In genomic region chr5:15039984-15040383, GRCm38 (mm10) we compare ENCODE assay signal across 10 mouse cellular contexts. TPM values are rescaled to one million over a fixed set of nuclear protein-coding genes. Genes with fewer than 3 reads are reported as not detected.
A peak's percentile ranks its signal among the peaks of the same experiment; 100 is the strongest.
DNase-seq lines count a peak whose midpoint lies in the region; ATAC-seq lines count a peak whose summit lies in the region.
"Not testable (repeated sequence)": the region's sequence is repeated elsewhere in the genome, so short reads cannot be mapped to it uniquely, and the experiment has no call there.
"Had no signal": no experiment of that assay in that cellular context is flagged by ENCODE, and none has a peak within 500 bp of the region (broad histone marks: within the 10 kb centered on the region; RNA-seq: fewer than 3 reads in every experiment).

No protein-coding gene starts in this region.

- H3K9me3 ChIP-seq in embryonic facial prominence, embryonic 14.5 days (ENCODE audit: control insufficient read depth, low read length); heart, embryonic 11.5 days (replicated peaks; ENCODE audit: control insufficient read depth, low read length); kidney, embryonic 16.5 days (ENCODE audit: low read length); liver, embryonic 13.5 days (replicated peaks): not testable (repeated sequence)
- H3K9me3 ChIP-seq in hindbrain, embryonic 14.5 days (ENCODE audit: control insufficient read depth, low read length), result peaks cover 15% of the 10 kb centered on the region
- peaks cover 27% of the 10 kb centered on the region for H3K9me3 ChIP-seq in midbrain, embryonic 12.5 days
- peaks cover 35% of the 10 kb centered on the region for H3K9me3 ChIP-seq in neural tube, embryonic 15.5 days (replicated peaks)

- WGBS in embryonic facial prominence, embryonic 14.5 days, result 72% methylated on average over 4 of the region's 4 CpGs
- WGBS in heart, embryonic 11.5 days (ENCODE audit: insufficient replicate concordance), result 76% methylated on average over 4 of the region's 4 CpGs
- WGBS in hindbrain, embryonic 14.5 days, result 83% methylated on average over 4 of the region's 4 CpGs
- 78% methylated on average over 4 of the region's 4 CpGs for WGBS in kidney, embryonic 16.5 days
- 70% methylated on average over 4 of the region's 4 CpGs for WGBS in liver, embryonic 13.5 days (ENCODE audit: insufficient replicate concordance)
- WGBS in midbrain, embryonic 12.5 days, result 76% methylated on average over 4 of the region's 4 CpGs
- WGBS in neural tube, embryonic 15.5 days, result 85% methylated on average over 4 of the region's 4 CpGs

- peak; percentile 81 for ATAC-seq in embryonic facial prominence, embryonic 14.5 days (ENCODE audit: low read depth)
- ATAC-seq in heart, embryonic 11.5 days (replicated peaks; ENCODE audit: insufficient number of reproducible peaks, low FRiP score, low TSS enrichment), result peak; percentile 91
- peak; percentile 94 for ATAC-seq in hindbrain, embryonic 14.5 days (ENCODE audit: low FRiP score)
- ATAC-seq in kidney, embryonic 16.5 days (ENCODE audit: low FRiP score, low TSS enrichment), result peak; percentile 89
- ATAC-seq in liver, embryonic 13.5 days (ENCODE audit: low read depth), result 0 out of 2 replicates have a peak, but pooled peaks have one; percentile 34
- ATAC-seq in midbrain, embryonic 12.5 days (ENCODE audit: low FRiP score, low read depth), result peak; percentile 94
- ATAC-seq in neural tube, embryonic 15.5 days (ENCODE audit: low FRiP score), result peak; percentile 88; the same call in 1 of the 2 replicates

- not testable (repeated sequence) for H3K4me2 ChIP-seq in embryonic facial prominence, embryonic 14.5 days (ENCODE audit: low read depth, low read length); heart, embryonic 11.5 days; hindbrain, embryonic 14.5 days (replicated peaks); kidney, embryonic 16.5 days (replicated peaks; ENCODE audit: low read depth, low read length); liver, embryonic 13.5 days; midbrain, embryonic 12.5 days (replicated peaks); neural tube, embryonic 15.5 days

- not testable (repeated sequence) for H3K4me3 ChIP-seq in embryonic facial prominence, embryonic 14.5 days (ENCODE audit: low read depth, low read length); heart, embryonic 11.5 days (ENCODE audit: low read depth, low read length); hindbrain, embryonic 14.5 days (replicated peaks; ENCODE audit: low read length); kidney, embryonic 16.5 days (ENCODE audit: low read length); liver, embryonic 13.5 days (replicated peaks); midbrain, embryonic 12.5 days; neural tube, embryonic 15.5 days (replicated peaks)

- H3K4me1 ChIP-seq in embryonic facial prominence, embryonic 14.5 days (ENCODE audit: control insufficient read depth, insufficient read depth, low read length); heart, embryonic 11.5 days (ENCODE audit: control insufficient read depth, insufficient read depth, low read length); hindbrain, embryonic 14.5 days (replicated peaks; ENCODE audit: control insufficient read depth, insufficient read depth, low read length); kidney, embryonic 16.5 days (ENCODE audit: insufficient read depth, low read length); liver, embryonic 13.5 days (replicated peaks); midbrain, embryonic 12.5 days; neural tube, embryonic 15.5 days: not testable (repeated sequence)

- H3K9ac ChIP-seq in embryonic facial prominence, embryonic 14.5 days (ENCODE audit: low read depth, low read length); heart, embryonic 11.5 days (ENCODE audit: low read depth, low read length); hindbrain, embryonic 14.5 days; kidney, embryonic 16.5 days (replicated peaks; ENCODE audit: low read length); liver, embryonic 13.5 days; midbrain, embryonic 12.5 days (replicated peaks); neural tube, embryonic 15.5 days (replicated peaks): not testable (repeated sequence)

- not testable (repeated sequence) for H3K27me3 ChIP-seq in embryonic facial prominence, embryonic 14.5 days (replicated peaks; ENCODE audit: control insufficient read depth, insufficient read depth, low read length); heart, embryonic 11.5 days (ENCODE audit: control insufficient read depth, insufficient read depth, low read length); hindbrain, embryonic 14.5 days (ENCODE audit: control insufficient read depth, insufficient read depth, low read length); kidney, embryonic 16.5 days (ENCODE audit: insufficient read depth, low read length); liver, embryonic 13.5 days; midbrain, embryonic 12.5 days; neural tube, embryonic 15.5 days (replicated peaks)

- not testable (repeated sequence) for H3K27ac ChIP-seq in embryonic facial prominence, embryonic 14.5 days (replicated peaks; ENCODE audit: low read depth, low read length); heart, embryonic 11.5 days (ENCODE audit: low read depth, low read length); hindbrain, embryonic 14.5 days; kidney, embryonic 16.5 days (ENCODE audit: low read length); liver, embryonic 13.5 days; midbrain, embryonic 12.5 days (replicated peaks); neural tube, embryonic 15.5 days (replicated peaks)

- H3K36me3 ChIP-seq in embryonic facial prominence, embryonic 14.5 days (ENCODE audit: control insufficient read depth, insufficient read depth, low read length); heart, embryonic 11.5 days (ENCODE audit: control insufficient read depth, insufficient read depth, low read length); hindbrain, embryonic 14.5 days (replicated peaks; ENCODE audit: control insufficient read depth, insufficient read depth); kidney, embryonic 16.5 days (ENCODE audit: insufficient read depth, low read length); liver, embryonic 13.5 days; midbrain, embryonic 12.5 days; neural tube, embryonic 15.5 days: not testable (repeated sequence)

- DNase-seq in 3T3-L1 (ENCODE audit: low read depth, low spot score), result peak; percentile 31
- not testable (repeated sequence) for DNase-seq in embryonic facial prominence, embryonic 14.5 days (ENCODE audit: low spot score); hindbrain, embryonic 14.5 days (ENCODE audit: low spot score); liver, embryonic 13.5 days

RNA-seq across cellular contexts. Expression of gene Gm17019, which starts 7.2 kb away (rescaled TPM):
- polyA plus RNA-seq in embryonic facial prominence, embryonic 14.5 days (2014; fragmentation: Nextera tagmentation; extraction: Ambion mirVana), result not detected in 2 replicates
- not detected in 2 replicates for polyA plus RNA-seq in heart, embryonic 11.5 days (2014; fragmentation: Nextera tagmentation; extraction: Ambion mirVana)
- not detected in 2 replicates for polyA plus RNA-seq in hindbrain, embryonic 14.5 days (2014; fragmentation: Nextera tagmentation; extraction: Ambion mirVana)
- not detected in 2 replicates for polyA plus RNA-seq in kidney, embryonic 16.5 days (2015; fragmentation: Nextera tagmentation; extraction: Ambion mirVana)
- polyA plus RNA-seq in liver, embryonic 13.5 days (2015; fragmentation: Nextera tagmentation; extraction: Ambion mirVana), result not detected in 2 replicates
- not detected in 2 replicates for polyA plus RNA-seq in midbrain, embryonic 12.5 days (2016; fragmentation: Nextera tagmentation; extraction: Ambion mirVana)
- not detected in 2 replicates for polyA plus RNA-seq in neural tube, embryonic 15.5 days (2015; fragmentation: Nextera tagmentation; extraction: Ambion mirVana)
- polyA plus RNA-seq: lung, adult 2 months; small intestine, adult 2 months had no signal

Comparison
In these comparisons a context has a peak if more than half of its experiments do, and no peak if none do; other contexts are left out.
1. ATAC-seq: peak in every context shown above with its lines; median percentile 94 in hindbrain, embryonic 14.5 days; 94 in midbrain, embryonic 12.5 days; 91 in heart, embryonic 11.5 days; 89 in kidney, embryonic 16.5 days; 88 in neural tube, embryonic 15.5 days; 81 in embryonic facial prominence, embryonic 14.5 days; 34 in liver, embryonic 13.5 days.